Mouse (Mus musculus) kidney, adult 2 months (tissue): ENCODE measurements at regions not wholly inside any gene's neighbourhood (a gene's known extent, or its start where the extent isn't known, plus 50 kb on each side); places are given as distances from the start of the nearest gene placed in this dataset.

ENCODE experiments used
- CTCF ChIP-seq: fragments of 200-500 bp; conservative IDR thresholded peaks from 2 replicates; pipeline ENCODE4 v1.5.1; 2011; ENCODE audit warnings: low read depth, mild to moderate bottlenecking, control low read depth, low read length, moderate library complexity, mixed read lengths; ENCODE audit not compliant: insufficient read depth, insufficient read length
- POLR2A ChIP-seq: fragments of 200-500 bp; IDR thresholded peaks from one replicate; pipeline ENCODE4 v1.6.1; 2011; ENCODE audit warnings: low read depth, low read length, control low read depth

GRCm38 (mm10) chr3:35299036-35299435, 454.9 kb upstream of the Atp11b start:
- TF ChIP-seq CTCF (no peak), POLR2A (no peak)
